Comparison of ENCODE assay signal across 8 mouse cellular contexts in genomic region chr19:47137051-47137581, GRCm38 (mm10). TPM values are rescaled to one million over a fixed set of nuclear protein-coding genes. Genes with fewer than 3 reads are reported as not detected.
DNase-seq lines count a peak whose midpoint lies in the region; ATAC-seq and TF ChIP-seq lines count a peak whose summit lies in the region.

No protein-coding gene starts in this region.

- H3K9ac ChIP-seq in hindbrain, postnatal 0 days (replicated peaks; ENCODE audit: low read length): peak overlapping the region; percentile 46; the same call in 1 of the 2 replicates
- H3K9ac ChIP-seq in stomach, embryonic 15.5 days: peak overlapping the region; percentile 40; the same call in 1 of the 2 replicates

- 0 out of 2 replicates have a peak overlapping the region, but pooled peaks have one; percentile 29 for H3K27ac ChIP-seq in hindbrain, postnatal 0 days
- H3K27ac ChIP-seq in stomach, embryonic 15.5 days: peak overlapping the region; percentile 93

- peak; percentile 65 for DNase-seq in layer of hippocampus, adult 11-12 months (ENCODE audit: low spot score)
- no peak for DNase-seq in layer of hippocampus, adult 9-10 months (ENCODE audit: low spot score)
- DNase-seq in cerebellum, adult 11 months: peak; percentile 19
- DNase-seq in gastrocnemius, postnatal 10 days: peak; percentile 57
- peak; percentile 40 for DNase-seq in hindbrain, postnatal 0 days (ENCODE audit: low spot score)
- peak; percentile 49 to 70 for DNase-seq in left cerebral cortex, postnatal 36 days (ENCODE audit: low spot score in 2 of 2)

- intact Hi-C loops in left cerebral cortex, postnatal 36 days (cut with DNase I): loop anchor here (2.0 kb wide), 1 partner anchor 24 kb away; no protein-coding TSS in a partner anchor

- H3K36me3 ChIP-seq in hindbrain, postnatal 0 days (ENCODE audit: insufficient read depth, low read length): peaks cover 3% of the 10 kb centered on the region; the same call in 1 of the 2 replicates
- peaks cover 18% of the 10 kb centered on the region for H3K36me3 ChIP-seq in stomach, embryonic 15.5 days

- H3K4me3 ChIP-seq in hindbrain, postnatal 0 days (ENCODE audit: low read length): peak overlapping the region; percentile 31; the same call in 1 of the 2 replicates
- H3K4me3 ChIP-seq in stomach, embryonic 15.5 days (replicated peaks): peak overlapping the region; percentile 50

- H3K4me2 ChIP-seq in hindbrain, postnatal 0 days (ENCODE audit: low read depth, low read length): peak overlapping the region; percentile 60
- H3K4me2 ChIP-seq in stomach, embryonic 15.5 days: peak overlapping the region; percentile 77

- no peaks in the 10 kb centered on the region for H3K9me3 ChIP-seq in hindbrain, postnatal 0 days (ENCODE audit: low read length)
- H3K9me3 ChIP-seq in stomach, embryonic 15.5 days: no peaks in the 10 kb centered on the region

- WGBS in hindbrain, postnatal 0 days: 35% methylated on average over 6 of the region's 6 CpGs
- 26% methylated on average over 6 of the region's 6 CpGs for WGBS in stomach, embryonic 15.5 days

- H3K27me3 ChIP-seq in hindbrain, postnatal 0 days (ENCODE audit: insufficient read depth, low read length): no peaks in the 10 kb centered on the region
- H3K27me3 ChIP-seq in stomach, embryonic 15.5 days (replicated peaks): no peaks in the 10 kb centered on the region

- peaks cover 9% of the 10 kb centered on the region for H3K4me1 ChIP-seq in hindbrain, postnatal 0 days (ENCODE audit: insufficient read depth, low read length)
- peaks cover 18% of the 10 kb centered on the region for H3K4me1 ChIP-seq in stomach, embryonic 15.5 days

- no peak for TF ChIP-seq CTCF in hindbrain, postnatal 0 days (IDR thresholded peaks at IDR 0.05; ENCODE audit: low read depth)

- ATAC-seq in hindbrain, postnatal 0 days: peak; percentile 17
- ATAC-seq in megakaryocyte-erythroid progenitor cell, adult 5-6 weeks (replicated peaks; ENCODE audit: low FRiP score, low TSS enrichment, poor library complexity, severe bottlenecking): peak; percentile 53
- peak; percentile 34; the same call in 1 of the 2 replicates for ATAC-seq in stomach, embryonic 15.5 days (ENCODE audit: insufficient read depth, low FRiP score, low read depth)

RNA-seq across cellular contexts. Expression of gene Calhm2, which starts 1.0 kb away (rescaled TPM):
- total RNA-seq in gastrocnemius, postnatal 10 days (2021): 1 to 10 TPM; 3.1 to 4.1 TPM
- total RNA-seq in hindbrain, postnatal 0 days (2014; rRNA removed): 0.86 and 3.1 TPM in 2 replicates
- 0.85 and 1.0 TPM in 2 replicates for polyA plus RNA-seq in hindbrain, postnatal 0 days (2015; fragmentation: Nextera tagmentation; extraction: Ambion mirVana)
- total RNA-seq in left cerebral cortex, postnatal 36 days (2021): 1 to 10 TPM; 6.1 to 6.7 TPM
- total RNA-seq in megakaryocyte-erythroid progenitor cell, adult 5-6 weeks (2014; fragmentation: Nextera tagmentation): 3.2 and 3.6 TPM in 2 replicates
- total RNA-seq in megakaryocyte-erythroid progenitor cell, adult 5-6 weeks (2017): 1.6 and 2.3 TPM in 2 replicates
- 7.5 and 7.7 TPM in 2 replicates for polyA plus RNA-seq in stomach, embryonic 15.5 days (2015; fragmentation: Nextera tagmentation; extraction: Ambion mirVana)

RNA-seq across cellular contexts. Expression of gene Calhm1, which starts 6.9 kb away (rescaled TPM):
- total RNA-seq in gastrocnemius, postnatal 10 days (2021): not detected
- not detected in 2 replicates for total RNA-seq in hindbrain, postnatal 0 days (2014; rRNA removed)
- polyA plus RNA-seq in hindbrain, postnatal 0 days (2015; fragmentation: Nextera tagmentation; extraction: Ambion mirVana): not detected in 2 replicates
- total RNA-seq in left cerebral cortex, postnatal 36 days (2021): not detected
- not detected in 2 replicates for total RNA-seq in megakaryocyte-erythroid progenitor cell, adult 5-6 weeks (2014; fragmentation: Nextera tagmentation)
- not detected in 2 replicates for total RNA-seq in megakaryocyte-erythroid progenitor cell, adult 5-6 weeks (2017)
- not detected in 2 replicates for polyA plus RNA-seq in stomach, embryonic 15.5 days (2015; fragmentation: Nextera tagmentation; extraction: Ambion mirVana)

RNA-seq across cellular contexts. Expression of gene Calhm3, which starts 20.4 kb away (rescaled TPM):
- total RNA-seq in gastrocnemius, postnatal 10 days (2021): not detected
- total RNA-seq in hindbrain, postnatal 0 days (2014; rRNA removed): not detected in 2 replicates
- polyA plus RNA-seq in hindbrain, postnatal 0 days (2015; fragmentation: Nextera tagmentation; extraction: Ambion mirVana): not detected in 2 replicates
- total RNA-seq in left cerebral cortex, postnatal 36 days (2021): not detected
- total RNA-seq in megakaryocyte-erythroid progenitor cell, adult 5-6 weeks (2014; fragmentation: Nextera tagmentation): not detected in 2 replicates
- not detected in 2 replicates for total RNA-seq in megakaryocyte-erythroid progenitor cell, adult 5-6 weeks (2017)
- not detected in 2 replicates for polyA plus RNA-seq in stomach, embryonic 15.5 days (2015; fragmentation: Nextera tagmentation; extraction: Ambion mirVana)

RNA-seq across cellular contexts. Expression of gene Neurl1a, which starts 41.5 kb away (rescaled TPM):
- total RNA-seq in gastrocnemius, postnatal 10 days (2021): 10 to 100 TPM; 49.9 to 64.5 TPM
- total RNA-seq in hindbrain, postnatal 0 days (2014; rRNA removed): 95.4 and 114 TPM in 2 replicates
- polyA plus RNA-seq in hindbrain, postnatal 0 days (2015; fragmentation: Nextera tagmentation; extraction: Ambion mirVana): 16.2 and 16.9 TPM in 2 replicates
- total RNA-seq in left cerebral cortex, postnatal 36 days (2021): 100 to 1,000 TPM; 201 to 207 TPM
- 0.04 TPM in 1 of 2 replicates, not detected in the other for total RNA-seq in megakaryocyte-erythroid progenitor cell, adult 5-6 weeks (2014; fragmentation: Nextera tagmentation)
- not detected in 2 replicates for total RNA-seq in megakaryocyte-erythroid progenitor cell, adult 5-6 weeks (2017)
- 7.5 and 8.5 TPM in 2 replicates for polyA plus RNA-seq in stomach, embryonic 15.5 days (2015; fragmentation: Nextera tagmentation; extraction: Ambion mirVana)

RNA-seq across cellular contexts. Expression of gene Pdcd11, which starts 46.5 kb away (rescaled TPM):
- 10 to 100 TPM in 1 of 2 experiments, 1 to 10 TPM in 1; 8.4 to 11.8 TPM for total RNA-seq in gastrocnemius, postnatal 10 days (2021)
- total RNA-seq in hindbrain, postnatal 0 days (2014; rRNA removed): 8.0 and 10.4 TPM in 2 replicates
- polyA plus RNA-seq in hindbrain, postnatal 0 days (2015; fragmentation: Nextera tagmentation; extraction: Ambion mirVana): 4.3 and 4.4 TPM in 2 replicates
- 10 to 100 TPM; 12.5 to 16.2 TPM for total RNA-seq in left cerebral cortex, postnatal 36 days (2021)
- 31.9 and 42.3 TPM in 2 replicates for total RNA-seq in megakaryocyte-erythroid progenitor cell, adult 5-6 weeks (2014; fragmentation: Nextera tagmentation)
- 38.0 and 42.3 TPM in 2 replicates for total RNA-seq in megakaryocyte-erythroid progenitor cell, adult 5-6 weeks (2017)
- 8.6 and 8.9 TPM in 2 replicates for polyA plus RNA-seq in stomach, embryonic 15.5 days (2015; fragmentation: Nextera tagmentation; extraction: Ambion mirVana)
